Mouse (Mus musculus) cortical plate, adult 2 months (tissue): Measurements from ENCODE around the gene Zfp800.

Experiments
- CTCF ChIP-seq: fragments of 200-500 bp; IDR thresholded peaks from 2 replicates; pipeline ENCODE4 v1.5.1; 2011; ENCODE audit warnings: mild to moderate bottlenecking, control low read depth, low read length; ENCODE audit not compliant: insufficient read depth; ENCODE audit errors: extremely low read depth
- POLR2A ChIP-seq: fragments of 200-500 bp; IDR thresholded peaks from 2 replicates; pipeline ENCODE4 v1.6.1; 2011; ENCODE audit warnings: mild to moderate bottlenecking, low read length, control low read depth; ENCODE audit not compliant: insufficient read depth; ENCODE audit errors: extremely low read depth

DNA sequence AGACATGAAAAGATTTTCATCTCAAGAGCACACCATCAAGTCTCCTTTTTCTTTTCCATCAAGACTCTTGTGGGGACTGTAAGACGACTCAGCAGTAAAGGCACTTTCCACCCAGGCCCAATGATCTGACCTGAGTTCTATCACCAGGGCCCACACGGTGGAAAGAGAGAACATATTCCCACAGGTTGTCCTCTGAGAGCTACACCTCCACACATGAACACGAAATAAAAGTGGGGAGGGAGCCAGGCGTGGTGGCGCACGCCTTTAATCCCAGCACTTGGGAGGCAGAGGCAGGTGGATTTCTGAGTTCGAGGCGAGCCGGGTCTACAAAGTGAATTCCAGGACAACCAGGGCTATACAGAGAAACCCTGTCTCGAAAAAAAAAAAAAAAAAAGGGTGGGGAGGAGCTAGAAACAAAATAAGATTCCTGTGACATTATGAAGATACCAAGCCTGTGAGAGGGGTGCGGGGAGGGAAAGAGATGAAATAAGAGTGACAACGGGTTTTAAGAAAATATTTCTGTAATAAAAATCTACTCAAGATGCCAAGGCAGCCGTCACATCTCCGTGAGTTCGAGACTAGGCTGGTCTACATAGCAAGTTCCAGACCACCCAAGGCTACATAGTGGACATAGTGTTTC lies 25.0 kb upstream of the Zfp800 start:
- TF ChIP-seq CTCF (no peak), POLR2A (no peak)
